Mouse (Mus musculus) lung, postnatal 4 days (tissue): ENCODE measurements around the gene Stra6l.

Experiments used
- DNase-seq, 2 experiments: peaks; one replicate each; pipeline ENCODE4 v3.0.0; 2021

The Stra6l gene

GRCm38 (mm10) chr4:45848109-45848824 is at the start of gene Stra6l:
Gene Stra6l (plus strand): TSS chr4:45848664.
- no peak for DNase-seq

GRCm38 (mm10) chr4:45798964-45799363 is 49.5 kb upstream of the Stra6l start, which contains the start of gene Aldh1b1:
Gene Aldh1b1 (plus strand): TSS chr4:45799022.
- DNase-seq = peak; percentile 78 to 82

DNA sequence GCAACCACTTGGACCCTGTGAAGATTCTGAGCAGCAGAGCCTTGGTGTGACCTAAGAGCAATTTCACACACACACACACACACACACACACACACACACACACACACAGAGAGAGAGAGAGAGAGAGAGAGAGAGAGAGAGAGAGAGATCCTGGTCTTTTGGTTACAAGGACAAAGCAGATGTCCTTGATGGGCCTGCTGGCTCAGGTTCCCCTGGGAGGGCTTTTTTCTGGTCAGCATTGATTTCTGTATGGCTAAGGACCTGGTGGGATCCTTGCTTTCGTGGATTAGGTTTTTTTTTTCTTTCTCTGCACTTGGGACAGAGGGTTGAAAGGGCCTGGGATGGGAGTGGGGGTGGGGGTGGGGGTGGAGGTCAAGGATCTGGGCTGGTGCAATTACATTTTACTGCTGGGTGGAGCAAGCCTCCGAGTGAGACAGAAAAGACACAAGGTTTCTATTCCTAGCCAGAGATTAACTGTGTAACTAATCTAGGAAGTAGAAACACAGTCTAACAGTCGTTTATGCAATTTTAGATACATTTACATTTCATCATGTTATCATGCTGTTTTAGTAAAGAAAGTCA is 48.4 kb upstream of the Stra6l start:
- DNase-seq = no peak

GRCm38 (mm10) chr4:45802900-45803299 is 45.6 kb upstream of the Stra6l start:
- no peak for DNase-seq

DNA sequence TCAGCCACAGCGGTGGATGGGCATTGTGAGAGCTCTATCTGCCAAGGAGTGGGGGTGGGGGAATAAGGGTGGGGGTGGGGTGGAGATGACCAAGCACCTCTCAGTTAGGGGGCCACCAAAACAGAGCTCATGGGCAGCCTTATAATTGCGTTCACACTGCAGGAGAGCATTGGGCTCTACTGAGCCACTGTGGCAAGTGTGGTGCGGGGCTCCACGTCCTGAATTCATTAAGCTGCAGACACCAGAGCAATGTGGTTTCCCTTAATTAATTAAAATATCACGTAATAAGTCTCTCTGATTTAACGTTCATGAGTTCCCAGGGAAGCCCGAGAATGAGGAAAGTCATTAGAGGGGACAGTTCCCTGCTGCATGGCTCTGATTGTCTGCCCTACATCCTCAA is 40.4 kb upstream of the Stra6l start:
- no peak for DNase-seq

DNA sequence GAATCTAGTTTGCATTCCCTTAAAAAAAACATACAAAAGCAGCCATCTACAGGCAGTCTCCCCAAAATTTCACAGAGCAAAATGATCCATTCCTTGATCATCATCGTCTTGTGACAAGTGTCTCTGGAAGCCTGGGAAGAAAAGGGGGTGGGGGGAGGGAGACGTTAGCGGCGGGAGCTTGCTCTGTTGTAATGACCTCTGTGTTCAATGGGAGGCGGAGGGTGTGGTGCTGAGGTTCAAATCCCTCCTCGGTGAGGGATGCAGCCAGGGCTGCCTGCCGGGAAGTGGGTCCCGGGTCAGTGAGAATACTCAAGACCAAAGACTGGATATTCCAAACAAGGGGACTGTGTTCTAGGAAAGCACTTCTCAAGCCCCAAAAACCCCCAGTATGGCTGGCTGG is 37.2 kb upstream of the Stra6l start:
- DNase-seq = no peak

DNA sequence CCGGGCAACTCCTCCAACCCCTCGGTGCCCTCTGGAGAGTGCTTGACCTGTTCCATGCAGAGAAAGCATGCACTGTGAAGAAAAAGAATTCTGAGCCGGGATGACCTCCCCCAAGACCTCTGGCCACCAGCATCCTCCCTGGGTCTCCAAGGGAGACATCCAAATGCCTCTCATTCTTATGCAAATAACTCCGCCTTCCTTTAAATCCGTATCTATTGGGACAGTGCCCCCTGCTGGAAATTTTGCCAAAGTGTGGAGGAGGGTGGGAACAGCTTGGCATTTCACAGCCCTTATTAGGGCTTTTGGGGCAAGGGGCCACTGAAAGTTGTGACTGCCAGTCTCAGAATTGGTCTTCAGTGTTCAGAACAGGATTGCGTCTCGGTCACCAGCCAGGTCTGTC is 32.9 kb upstream of the Stra6l start:
- DNase-seq = peak in 1 of 2 experiments; percentile 59

DNA sequence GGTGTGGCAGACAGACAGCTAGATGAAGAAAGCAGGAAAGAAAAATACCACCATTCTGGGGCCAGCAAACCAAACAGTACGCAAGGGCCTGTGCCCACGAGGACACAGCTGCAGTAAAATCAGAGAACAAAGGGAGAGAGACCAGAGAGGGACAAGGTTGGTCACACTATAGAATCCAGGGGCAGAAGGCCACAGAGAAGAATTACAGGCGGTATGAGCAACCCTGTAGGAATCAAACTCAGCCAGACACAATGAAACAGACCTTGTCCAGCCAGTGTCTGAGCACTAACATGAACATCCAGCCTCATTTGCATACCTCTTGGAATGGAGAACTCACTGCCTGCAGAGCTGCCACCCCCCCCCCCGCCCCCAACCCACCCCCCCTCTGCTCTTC is 29.7 kb upstream of the Stra6l start:
- DNase-seq = no peak

GRCm38 (mm10) chr4:45819208-45819931 is 29.1 kb upstream of the Stra6l start:
- peak; percentile 43 to 44 for DNase-seq

DNA sequence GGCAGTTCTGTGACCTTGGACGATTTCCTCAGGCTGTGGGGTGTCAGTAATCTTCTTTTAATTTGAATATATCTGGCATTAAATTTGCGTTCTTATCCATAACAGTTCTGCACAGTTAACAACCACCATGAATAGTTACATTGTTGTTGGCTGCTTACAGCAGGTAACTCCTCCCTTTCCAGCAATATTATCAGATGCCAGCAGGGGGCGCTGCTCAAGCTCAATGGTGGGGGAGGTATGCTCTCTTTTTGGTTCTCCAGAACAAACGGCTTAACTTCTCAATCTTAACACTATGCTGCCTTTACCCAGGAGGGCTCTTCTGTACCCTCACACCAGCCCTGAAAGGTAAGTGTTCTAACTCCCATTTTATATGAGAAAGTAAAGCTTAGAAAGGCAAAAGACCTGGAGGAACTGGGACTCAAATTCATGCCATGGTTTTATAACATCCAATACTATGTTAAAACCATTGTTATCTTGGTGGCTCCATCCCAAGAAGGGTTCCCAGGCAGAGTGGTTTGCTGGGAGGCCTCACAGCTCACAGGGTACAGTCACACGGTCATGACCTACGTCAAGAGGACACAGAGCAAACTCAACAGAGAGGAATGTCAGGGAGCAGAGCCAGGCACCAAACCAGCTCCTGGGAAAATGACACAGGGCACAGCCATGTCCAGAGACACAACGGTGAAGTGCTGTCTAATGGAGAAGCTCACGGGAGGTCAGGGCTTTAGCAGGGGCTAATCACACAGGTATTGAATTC is 28.2 kb upstream of the Stra6l start:
- peak; percentile 51 to 69 for DNase-seq

GRCm38 (mm10) chr4:45821995-45822394 is 26.5 kb upstream of the Stra6l start:
- no peak for DNase-seq

- no peak for DNase-seq
Observed at GRCm38 (mm10) chr4:45822781-45823575, 25.5 kb upstream of the Stra6l start.

GRCm38 (mm10) chr4:45824049-45824760 is 24.3 kb upstream of the Stra6l start:
- DNase-seq = no peak

DNA sequence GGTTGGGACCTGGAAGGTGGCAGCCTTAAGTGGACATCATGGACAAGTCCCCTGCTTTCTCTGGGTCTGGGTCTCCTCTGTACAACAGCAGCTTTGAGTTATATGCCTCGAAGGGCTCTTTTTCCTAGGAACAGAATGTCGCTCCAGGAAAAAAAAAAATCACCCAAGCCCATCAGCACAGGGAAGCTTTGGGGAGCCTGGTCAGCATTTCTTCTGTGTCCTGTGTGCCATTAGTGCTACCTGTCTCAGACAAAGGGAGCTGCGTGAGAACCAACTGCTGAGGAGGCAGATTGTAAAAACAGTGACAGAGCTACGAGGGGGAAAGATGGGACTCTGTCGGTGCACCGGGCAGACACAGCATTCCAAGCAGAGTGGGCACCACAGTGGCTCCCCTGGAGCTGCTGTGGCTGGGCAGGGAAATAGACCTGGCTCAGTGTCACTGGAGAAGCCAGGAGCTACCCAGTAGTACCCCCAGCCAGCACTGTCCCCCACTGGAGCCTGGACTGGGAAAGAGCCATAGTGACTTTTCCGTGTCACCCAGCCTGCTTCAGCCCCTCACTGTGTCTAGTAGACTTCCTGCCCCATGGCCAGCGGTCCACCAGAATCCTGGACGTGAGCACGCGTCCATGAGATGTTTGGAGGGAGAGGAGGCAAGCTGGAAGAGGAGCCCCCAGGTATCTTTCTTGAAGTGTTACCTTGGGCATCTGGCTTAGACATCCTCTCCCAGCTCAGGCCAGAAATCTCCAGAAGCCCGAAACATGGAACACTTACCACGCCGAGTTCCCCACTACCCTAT is 23.5 kb upstream of the Stra6l start:
- no peak for DNase-seq

DNA sequence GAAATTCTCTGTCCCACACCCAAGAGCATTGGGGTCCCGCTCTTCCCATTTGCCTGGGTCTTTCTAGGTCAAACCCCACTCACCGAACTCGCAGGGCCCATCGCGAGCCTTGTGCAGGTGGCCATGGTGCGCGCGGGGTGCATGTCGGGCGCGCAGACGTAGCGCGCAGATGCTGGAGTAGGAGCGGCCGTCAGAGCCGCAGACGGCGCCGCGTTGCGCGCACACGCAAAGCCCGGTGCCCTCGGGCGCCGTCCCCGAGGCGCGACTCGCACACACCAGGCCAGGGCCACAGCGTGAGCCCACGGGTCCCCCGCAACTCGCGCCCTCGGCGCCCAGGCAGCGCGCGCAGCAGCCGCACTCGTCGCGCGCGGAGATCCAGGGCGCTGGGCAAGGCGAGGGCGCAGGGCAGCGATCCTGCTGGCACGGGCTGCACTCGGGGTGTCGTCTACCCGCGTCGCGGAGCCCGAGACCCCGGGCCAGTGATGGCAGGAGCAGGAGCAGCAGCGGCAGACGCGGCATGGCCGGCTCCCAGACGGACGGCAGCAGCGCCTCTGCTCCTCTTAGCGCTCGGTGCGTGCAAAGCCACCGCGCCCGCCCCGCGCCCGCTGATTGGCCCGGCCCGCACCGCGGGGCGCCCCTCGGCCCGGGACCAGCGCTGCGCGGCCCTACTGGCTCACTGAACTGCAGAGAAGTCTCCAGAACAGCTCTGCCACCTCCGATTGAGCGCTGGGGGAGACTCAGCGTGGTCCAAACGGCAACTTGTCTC is 22.0 kb upstream of the Stra6l start, which contains the start of gene Igfbpl1:
Gene Igfbpl1, minus strand, starts transcription at position 649 of the 766 bp plus-strand sequence.
- no peak for DNase-seq

DNA sequence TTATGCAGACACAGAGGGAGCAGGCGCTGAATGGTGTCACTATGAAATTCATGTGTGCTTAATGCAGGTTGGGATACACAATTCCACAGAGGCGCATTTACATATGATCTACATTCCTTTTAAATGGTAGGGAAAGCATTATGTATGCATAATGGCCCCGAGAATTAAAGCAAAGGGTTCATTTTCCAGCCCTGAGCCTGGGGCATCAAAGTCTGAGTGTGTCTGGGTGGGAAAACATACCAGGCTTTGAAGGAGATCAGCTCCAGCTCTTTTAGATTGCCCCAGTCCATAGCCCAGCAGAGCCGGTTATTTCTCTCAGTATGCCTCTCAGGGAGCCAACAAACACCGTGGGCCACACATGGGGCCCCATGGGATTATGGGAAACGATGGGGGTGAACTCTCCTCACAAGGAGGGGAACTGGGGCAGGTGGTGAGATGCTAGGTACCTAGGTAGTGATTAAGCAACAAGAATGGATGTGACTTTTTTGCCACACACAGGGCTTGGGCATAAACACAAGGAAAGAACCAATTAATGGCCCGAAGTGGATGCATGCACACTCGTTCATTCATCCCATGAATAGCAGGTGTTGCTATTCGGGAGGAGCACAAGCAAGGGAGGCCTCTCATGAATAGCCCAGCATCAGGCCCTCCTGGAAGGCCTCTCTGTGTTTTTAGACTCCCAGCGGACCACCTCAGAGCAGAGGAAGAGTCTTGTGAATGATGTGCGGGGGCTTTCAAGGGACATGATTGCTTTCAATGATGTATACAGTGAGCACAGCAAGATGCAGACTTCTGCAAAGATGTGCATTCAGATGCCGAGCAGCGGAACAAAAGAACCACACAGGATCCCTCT is 18.3 kb upstream of the Stra6l start:
- DNase-seq = no peak

- DNase-seq = no peak
Observed at GRCm38 (mm10) chr4:45831996-45832395, 16.5 kb upstream of the Stra6l start.

GRCm38 (mm10) chr4:45833461-45833860 is 15.0 kb upstream of the Stra6l start:
- DNase-seq = no peak

DNA sequence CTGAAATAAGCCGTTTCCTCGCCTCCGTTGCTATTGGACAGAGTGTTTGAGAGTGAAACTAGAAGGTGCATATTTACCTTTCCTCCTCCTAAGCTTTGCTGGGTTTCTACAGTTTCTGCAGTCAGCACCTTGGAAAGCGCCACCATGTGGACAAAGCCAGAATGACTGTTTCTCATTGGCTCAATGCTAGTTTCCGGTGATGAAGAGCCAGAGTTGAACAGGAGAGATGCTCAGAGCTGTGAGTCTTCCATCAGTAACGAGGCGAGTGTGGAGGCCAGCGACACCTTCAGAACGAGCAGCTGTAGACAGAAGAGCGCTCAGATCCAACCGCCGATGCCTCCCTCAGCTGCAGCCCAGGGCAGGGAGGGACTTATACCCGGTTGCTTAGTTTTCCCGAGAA is 4.1 kb upstream of the Stra6l start:
- peak in 1 of 2 experiments; percentile 32 for DNase-seq
